Mouse (Mus musculus) hindbrain, embryonic 14.5 days (tissue): ENCODE measurements around the gene Pbxip1. TPM values are rescaled to one million over a fixed set of nuclear protein-coding genes. Genes with fewer than 3 reads are reported as not detected.

ENCODE experiments used
- ATAC-seq: fragments of 200-750 bp; cut with Nextera tagmentation; 2 replicates; pipeline ENCODE4 v1.8.0; 2017; ENCODE audit warnings: moderate number of reproducible peaks, mild to moderate bottlenecking, moderate TSS enrichment, moderate library complexity; ENCODE audit not compliant: low FRiP score
- DNase-seq: peaks from one replicate; pipeline ENCODE4 v3.0.0-alpha.2; 2015; ENCODE audit warnings: low spot score
- H3K27ac ChIP-seq: fragments of 300-500 bp; sonication (generic); 2 replicates; pipeline ENCODE4 v1.5.1; 2014; ENCODE audit warnings: mild to moderate bottlenecking, moderate library complexity
- H3K27me3 ChIP-seq: fragments of 300-500 bp; sonication (generic); 2 replicates; pipeline ENCODE4 v1.6.1; 2014; ENCODE audit warnings: mild to moderate bottlenecking, low read length, mixed read lengths; ENCODE audit not compliant: control insufficient read depth, insufficient read depth
- H3K36me3 ChIP-seq: fragments of 300-500 bp; sonication (generic); replicated peaks from 2 replicates; pipeline ENCODE4 v1.6.1; 2014; ENCODE audit not compliant: control insufficient read depth, insufficient read depth
- H3K4me1 ChIP-seq: fragments of 300-500 bp; sonication (generic); replicated peaks from 2 replicates; pipeline ENCODE4 v1.6.1; 2014; ENCODE audit warnings: antibody characterized with exemption, low read length, mixed read lengths; ENCODE audit not compliant: control insufficient read depth, insufficient read depth
- H3K4me2 ChIP-seq: fragments of 300-500 bp; sonication (generic); replicated peaks from 2 replicates; pipeline ENCODE4 v1.6.1; 2014; ENCODE audit warnings: mild to moderate bottlenecking, moderate library complexity
- H3K4me3 ChIP-seq: fragments of 300-500 bp; sonication (generic); replicated peaks from 2 replicates; pipeline ENCODE4 v1.5.1; 2014; ENCODE audit warnings: mild to moderate bottlenecking, low read length
- H3K9ac ChIP-seq: fragments of 300-500 bp; sonication (generic); 2 replicates; pipeline ENCODE4 v1.6.1; 2014
- H3K9me3 ChIP-seq: fragments of 300-500 bp; sonication (generic); 2 replicates; pipeline ENCODE4 v1.6.1; 2016; ENCODE audit warnings: low read length; ENCODE audit not compliant: control insufficient read depth
- WGBS: fragments of 180-500 bp; shearing (Covaris S2); extraction: QIAGEN DNeasy Blood & Tissue Kit; methylation state at CpG from one replicate; pipeline ENCODE4 v1.1.7; 2014; 5-methylcytosine and 5-hydroxymethylcytosine counted together
- polyA plus RNA-seq: library from polyadenylated mRNA; unstranded; fragments of >200 nt; fragmentation: Nextera tagmentation; extraction: Ambion mirVana; gene quantifications from 2 replicates; pipeline ENCODE4 v1.2.1, GENCODE M21; 2014

Gene Pbxip1
- polyA plus RNA-seq, 1 experiment from 2014 or later: 12.8 TPM

- no peaks in the 10 kb centered on the region for H3K36me3 ChIP-seq
- no peak overlapping the region for H3K27ac ChIP-seq
- no peak overlapping the region for H3K4me2 ChIP-seq
- DNase-seq (no peak), ATAC-seq (no peak)
- H3K4me3 ChIP-seq: no peak overlapping the region
- no peaks in the 10 kb centered on the region for H3K27me3 ChIP-seq
- no peak overlapping the region for H3K9ac ChIP-seq
- H3K9me3 ChIP-seq: no peaks in the 10 kb centered on the region
- 58% methylated on average over 20 of the region's 20 CpGs for WGBS
- H3K4me1 ChIP-seq: no peaks in the 10 kb centered on the region
Observed at GRCm38 (mm10) chr3:89486916-89487702, 50.6 kb downstream of the Pbxip1 start.

GRCm38 (mm10) chr3:89490790-89491189 lies 54.3 kb downstream of the Pbxip1 start:
- DNase-seq: no peak
- WGBS: 92% methylated on average over 3 of the region's 3 CpGs
- peaks cover 8% of the 10 kb centered on the region; the same call in 1 of the 2 replicates for H3K4me1 ChIP-seq
- ATAC-seq: no peak
- no peaks in the 10 kb centered on the region for H3K9me3 ChIP-seq
- no peaks in the 10 kb centered on the region for H3K36me3 ChIP-seq
- no peaks in the 10 kb centered on the region for H3K27me3 ChIP-seq
- H3K9ac ChIP-seq: no peak overlapping the region
- H3K4me2 ChIP-seq: no peak overlapping the region
- no peak overlapping the region for H3K4me3 ChIP-seq
- H3K27ac ChIP-seq: no peak overlapping the region

- WGBS: 84% methylated on average over 5 of the region's 5 CpGs
- Histone ChIP-seq H3K4me2 (no peak overlapping the region), H3K27me3 (no peaks in the 10 kb centered on the region), H3K4me1 (peaks cover 8% of the 10 kb centered on the region; the same call in 1 of the 2 replicates), H3K4me3 (no peak overlapping the region), H3K27ac (no peak overlapping the region), H3K9me3 (no peaks in the 10 kb centered on the region), H3K36me3 (no peaks in the 10 kb centered on the region), H3K9ac (no peak overlapping the region)
- DNase-seq: no peak
- no peak for ATAC-seq
Observed at GRCm38 (mm10) chr3:89491559-89491958, 55.1 kb downstream of the Pbxip1 start.

- H3K27ac ChIP-seq: no peak overlapping the region; the same call in 1 of the 2 replicates
- no peak overlapping the region for H3K4me3 ChIP-seq
- no peak for DNase-seq
- no peak overlapping the region for H3K4me2 ChIP-seq
- H3K36me3 ChIP-seq: no peaks in the 10 kb centered on the region
- no peak for ATAC-seq
- WGBS: 36% methylated on average over 8 of the region's 8 CpGs
- H3K9me3 ChIP-seq: no peaks in the 10 kb centered on the region
- no peaks in the 10 kb centered on the region for H3K27me3 ChIP-seq
- H3K9ac ChIP-seq: no peak overlapping the region
- peaks cover 8% of the 10 kb centered on the region; the same call in 1 of the 2 replicates for H3K4me1 ChIP-seq
Observed at GRCm38 (mm10) chr3:89492701-89493151, 56.2 kb downstream of the Pbxip1 start.

- Histone ChIP-seq H3K36me3 (no peaks in the 10 kb centered on the region), H3K4me1 (peaks cover 8% of the 10 kb centered on the region; the same call in 1 of the 2 replicates), H3K4me2 (no peak overlapping the region), H3K9me3 (no peaks in the 10 kb centered on the region), H3K9ac (no peak overlapping the region), H3K27me3 (no peaks in the 10 kb centered on the region), H3K27ac (no peak overlapping the region), H3K4me3 (no peak overlapping the region)
- 87% methylated on average over 5 of the region's 5 CpGs for WGBS
- DNase-seq: no peak
- ATAC-seq: no peak
Observed at GRCm38 (mm10) chr3:89494630-89495029, 58.1 kb downstream of the Pbxip1 start.

GRCm38 (mm10) chr3:89496366-89496765 lies 59.9 kb downstream of the Pbxip1 start:
- H3K27ac ChIP-seq: no peak overlapping the region
- peaks cover 8% of the 10 kb centered on the region; the same call in 1 of the 2 replicates for H3K4me1 ChIP-seq
- H3K9ac ChIP-seq: no peak overlapping the region
- no peak overlapping the region for H3K4me3 ChIP-seq
- H3K36me3 ChIP-seq: no peaks in the 10 kb centered on the region
- ATAC-seq: no peak
- no peak for DNase-seq
- H3K4me2 ChIP-seq: no peak overlapping the region
- no peaks in the 10 kb centered on the region for H3K9me3 ChIP-seq
- 72% methylated on average over 3 of the region's 3 CpGs for WGBS
- no peaks in the 10 kb centered on the region for H3K27me3 ChIP-seq

GRCm38 (mm10) chr3:89499696-89500095 lies 63.2 kb downstream of the Pbxip1 start:
- Histone ChIP-seq H3K4me3 (no peak overlapping the region), H3K27ac (no peak overlapping the region), H3K4me1 (no peaks in the 10 kb centered on the region), H3K9me3 (no peaks in the 10 kb centered on the region), H3K36me3 (no peaks in the 10 kb centered on the region), H3K27me3 (no peaks in the 10 kb centered on the region), H3K9ac (no peak overlapping the region), H3K4me2 (no peak overlapping the region)
- DNase-seq (no peak), ATAC-seq (no peak)
- 53% methylated on average over 7 of the region's 7 CpGs for WGBS

Other genes with a start within 250 kb of the Pbxip1 start
- 45.7 and 48.8 TPM in 2 replicates for gene Gba, start 233.8 kb upstream of the Pbxip1 start, polyA plus RNA-seq
- gene Thbs3, start 221.5 kb upstream of the Pbxip1 start, polyA plus RNA-seq: 29.0 and 31.0 TPM in 2 replicates
- gene Mtx1, start 209.6 kb upstream of the Pbxip1 start, polyA plus RNA-seq: 144 and 148 TPM in 2 replicates
- gene Muc1, start 207.6 kb upstream of the Pbxip1 start, polyA plus RNA-seq: 0.47 and 0.52 TPM in 2 replicates
- 209 and 224 TPM in 2 replicates for gene Krtcap2, start 190.7 kb upstream of the Pbxip1 start, polyA plus RNA-seq
- 65.8 and 66.5 TPM in 2 replicates for gene Trim46, start 190.4 kb upstream of the Pbxip1 start, polyA plus RNA-seq
- 80.7 and 94.4 TPM in 2 replicates for gene Dpm3, start 177.3 kb upstream of the Pbxip1 start, polyA plus RNA-seq
- gene Slc50a1, start 166.1 kb upstream of the Pbxip1 start, polyA plus RNA-seq: 36.0 and 38.8 TPM in 2 replicates
- 9.4 and 10.8 TPM in 2 replicates for gene Efna1, start 155.6 kb upstream of the Pbxip1 start, polyA plus RNA-seq
- 62.5 and 70.3 TPM in 2 replicates for gene Efna3, start 113.7 kb upstream of the Pbxip1 start, polyA plus RNA-seq
- gene Efna4, start 98.7 kb upstream of the Pbxip1 start, polyA plus RNA-seq: 4.4 and 4.9 TPM in 2 replicates
- 40.8 and 44.0 TPM in 2 replicates for gene Adam15, start 86.7 kb upstream of the Pbxip1 start, polyA plus RNA-seq
- 0.12 and 0.21 TPM in 2 replicates for gene Dcst2, start 74.7 kb upstream of the Pbxip1 start, polyA plus RNA-seq
- gene Dcst1, start 71.5 kb upstream of the Pbxip1 start, polyA plus RNA-seq: 0.43 and 1.1 TPM in 2 replicates
- 0.46 and 1.1 TPM in 2 replicates for gene Zbtb7b, start 41.9 kb upstream of the Pbxip1 start, polyA plus RNA-seq
- not detected in 2 replicates for gene Lenep, start 33.9 kb upstream of the Pbxip1 start, polyA plus RNA-seq
- 30.8 and 33.4 TPM in 2 replicates for gene Flad1, start 24.8 kb upstream of the Pbxip1 start, polyA plus RNA-seq
- gene Cks1b, start 18.3 kb upstream of the Pbxip1 start, polyA plus RNA-seq: 94.0 and 99.4 TPM in 2 replicates
- 12.1 and 13.9 TPM in 2 replicates for gene Shc1, start 18.3 kb upstream of the Pbxip1 start, polyA plus RNA-seq
- 47.1 and 50.6 TPM in 2 replicates for gene Pygo2, start 6.5 kb upstream of the Pbxip1 start, polyA plus RNA-seq
- gene Pmvk, start 17.8 kb downstream of the Pbxip1 start, polyA plus RNA-seq: 117 and 121 TPM in 2 replicates
- gene Kcnn3, start 83.5 kb downstream of the Pbxip1 start, polyA plus RNA-seq: 7.3 and 7.7 TPM in 2 replicates